Mouse (Mus musculus) liver, embryonic 14.5 days (tissue): Measurements from ENCODE around the gene Zfp108. TPM values are rescaled to one million over a fixed set of nuclear protein-coding genes. Genes with fewer than 3 reads are reported as not detected.
"Not testable (repeated sequence)": the region's sequence is repeated elsewhere in the genome, so short reads cannot be mapped to it uniquely, and the experiment has no call there.

ENCODE experiments used
- ATAC-seq: fragments of 200-750 bp; cut with Nextera tagmentation; 2 replicates; pipeline ENCODE4 v1.8.0; 2017; ENCODE audit warnings: moderate number of reproducible peaks, mild to moderate bottlenecking, moderate library complexity; ENCODE audit not compliant: insufficient read depth
- DNase-seq, 3 experiments: peaks; one replicate each; pipeline ENCODE4 v3.0.0-alpha.2; 2012 to 2013; ENCODE audit warnings: low read depth in 3 of 3, low spot score in 3 of 3
- H3K27ac ChIP-seq: fragments of 300-500 bp; sonication (generic); 2 replicates; pipeline ENCODE4 v1.5.1; 2014; ENCODE audit warnings: moderate library complexity, mild to moderate bottlenecking, control low read depth, inconsistent platforms
- H3K27me3 ChIP-seq: fragments of 300-500 bp; sonication (generic); 2 replicates; pipeline ENCODE4 v1.6.1; 2014; ENCODE audit warnings: mild to moderate bottlenecking, low read length, moderate library complexity; ENCODE audit not compliant: control insufficient read depth, insufficient read depth
- H3K36me3 ChIP-seq: fragments of 300-500 bp; sonication (generic); replicated peaks from 2 replicates; pipeline ENCODE4 v1.6.1; 2014; ENCODE audit warnings: low read depth; ENCODE audit not compliant: control insufficient read depth, insufficient read depth
- H3K4me1 ChIP-seq, 2 experiments: fragments of 200-500 bp in 1 of 2; fragments of 300-500 bp in 1 of 2; sonication (generic) in 1 of 2; replicated peaks; 2 replicates each; pipeline ENCODE4 v1.6.1; 2012 to 2014; ENCODE audit warnings: antibody characterized with exemption in 1 of 2, inconsistent platforms in 1 of 2, low read length in 1 of 2; ENCODE audit not compliant: control insufficient read depth in 2 of 2, insufficient read depth in 2 of 2
- H3K4me2 ChIP-seq: fragments of 300-500 bp; sonication (generic); 2 replicates; pipeline ENCODE4 v1.6.1; 2014; ENCODE audit warnings: low read depth, mild to moderate bottlenecking, control low read depth, moderate library complexity
- H3K4me3 ChIP-seq, 2 experiments: fragments of 200-500 bp in 1 of 2; fragments of 300-500 bp in 1 of 2; sonication (generic) in 1 of 2; 2 replicates each; pipeline ENCODE4 v1.5.1; 2012 to 2014; ENCODE audit warnings: low read depth in 2 of 2, low read length in 2 of 2, mild to moderate bottlenecking in 2 of 2, control low read depth in 1 of 2, inconsistent platforms in 1 of 2, moderate library complexity in 1 of 2; ENCODE audit not compliant: insufficient read depth in 1 of 2
- H3K9ac ChIP-seq: fragments of 300-500 bp; sonication (generic); replicated peaks from 2 replicates; pipeline ENCODE4 v1.6.1; 2014; ENCODE audit warnings: mild to moderate bottlenecking, control low read depth, moderate library complexity
- H3K9me3 ChIP-seq: fragments of 300-500 bp; sonication (generic); 2 replicates; pipeline ENCODE4 v1.6.1; 2016; ENCODE audit warnings: low read length, mixed read lengths; ENCODE audit not compliant: control insufficient read depth
- CTCF ChIP-seq: IDR thresholded peaks from 2 replicates; pipeline ENCODE4 v1.5.1; 2016; ENCODE audit warnings: antibody characterized with exemption, low read depth, control low read depth
- EP300 ChIP-seq: IDR thresholded peaks from 2 replicates; pipeline ENCODE4 v1.6.1; 2016; ENCODE audit warnings: antibody characterized with exemption, low read depth
- WGBS: fragments of 180-500 bp; shearing (Covaris S2); extraction: QIAGEN DNeasy Blood & Tissue Kit; methylation state at CpG from one replicate; pipeline ENCODE4 v1.1.7; 2014; ENCODE audit not compliant: insufficient replicate concordance; 5-methylcytosine and 5-hydroxymethylcytosine counted together
- polyA plus RNA-seq, 2 experiments: library from polyadenylated mRNA; depleted of rRNA in 1 of 2; stranded (reverse) in 1 of 2; unstranded in 1 of 2; fragments of >200 nt; fragmentation: Nextera tagmentation in 1 of 2; extraction: Ambion mirVana in 1 of 2; gene quantifications; 2 replicates each; pipeline versions ENCODE4 v1.2.1 to v1.2.3; 2012 to 2014

Gene Zfp108
- polyA plus RNA-seq, 2 experiments, result 0.09 to 0.26 TPM

DNA sequence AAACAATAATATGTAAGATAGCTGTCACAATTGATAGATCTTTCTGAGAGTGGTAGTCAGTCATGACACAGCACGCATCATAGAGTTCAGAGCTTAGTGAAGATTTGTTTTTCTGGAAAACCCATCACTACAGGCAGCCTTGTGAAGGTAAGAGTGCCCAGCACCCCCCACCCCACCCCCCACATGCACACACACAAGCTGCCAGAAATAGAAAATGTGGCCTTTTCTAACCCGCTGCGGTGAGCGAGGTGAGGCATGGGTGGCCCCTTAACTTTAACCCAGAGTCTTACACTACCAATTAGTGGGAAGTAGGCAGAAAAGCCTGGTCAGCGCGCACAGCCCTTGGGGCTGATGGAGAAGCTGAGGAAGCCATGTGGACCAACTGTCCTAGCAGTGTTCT, 16.6 kb downstream of the Zfp108 start:
- H3K27ac ChIP-seq, result no peak overlapping the region
- H3K27me3 ChIP-seq, result no peaks in the 10 kb centered on the region
- 85% methylated on average over 6 of the region's 6 CpGs for WGBS
- no peak overlapping the region for H3K4me2 ChIP-seq
- no peak overlapping the region for H3K9ac ChIP-seq
- no peak for ATAC-seq
- no peaks in the 10 kb centered on the region; a peak in 1 of 4 replicates for H3K4me1 ChIP-seq
- H3K9me3 ChIP-seq, result no peaks in the 10 kb centered on the region
- TF ChIP-seq CTCF, result no peak
- no peak for TF ChIP-seq EP300
- no peaks in the 10 kb centered on the region for H3K36me3 ChIP-seq
- no peak for DNase-seq
- no peak overlapping the region for H3K4me3 ChIP-seq

DNA sequence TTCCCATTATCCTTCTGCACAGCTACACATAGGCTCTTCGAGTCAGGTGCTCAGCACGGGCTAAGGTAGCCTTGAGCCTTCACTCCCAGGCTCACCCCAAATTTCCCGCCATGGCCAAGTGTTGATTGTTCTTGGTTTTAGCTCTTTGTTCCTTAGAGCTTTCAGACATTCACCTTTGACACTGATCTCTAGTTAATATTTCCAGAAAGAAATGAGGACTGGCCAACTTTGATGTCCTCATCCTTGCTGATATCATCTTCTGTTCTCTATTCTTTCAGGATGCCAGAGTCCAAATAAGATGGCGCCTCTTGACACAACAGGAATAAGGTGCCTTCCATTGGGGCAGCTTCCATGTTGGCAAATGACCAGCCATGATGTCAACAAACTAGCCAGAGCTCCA, 19.9 kb downstream of the Zfp108 start:
- TF ChIP-seq CTCF (no peak), EP300 (no peak)
- H3K9ac ChIP-seq, result no peak overlapping the region
- H3K4me1 ChIP-seq, result no peaks in the 10 kb centered on the region; a peak in 1 of 4 replicates
- WGBS, result 55% methylated on average over 4 of the region's 4 CpGs
- H3K27me3 ChIP-seq, result no peaks in the 10 kb centered on the region
- H3K4me2 ChIP-seq, result no peak overlapping the region
- DNase-seq, result no peak
- no peak for ATAC-seq
- H3K27ac ChIP-seq, result no peak overlapping the region
- no peak overlapping the region for H3K4me3 ChIP-seq
- H3K36me3 ChIP-seq, result no peaks in the 10 kb centered on the region
- H3K9me3 ChIP-seq, result no peaks in the 10 kb centered on the region

DNA sequence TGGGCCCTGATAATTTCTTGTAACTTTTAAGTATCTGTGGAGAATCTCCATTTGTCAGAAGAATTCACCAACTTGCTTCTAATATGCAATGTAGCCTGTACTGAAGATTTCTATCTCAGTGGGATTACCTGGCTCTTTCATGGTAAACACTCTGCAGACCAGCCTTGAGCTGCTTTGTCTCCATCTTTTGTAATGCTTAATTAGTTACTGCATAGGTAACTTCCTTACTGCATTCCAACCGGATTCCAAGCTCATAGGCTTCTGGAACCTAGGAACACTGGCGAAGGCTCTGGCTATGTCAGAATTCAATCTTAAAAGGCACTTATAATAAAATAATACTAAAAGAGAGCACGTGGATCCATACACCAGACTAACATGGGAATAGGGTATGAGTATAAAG, 24.2 kb downstream of the Zfp108 start:
- 61% methylated on average over 3 of the region's 3 CpGs for WGBS
- H3K9me3 ChIP-seq, ATAC-seq, DNase-seq, H3K36me3 ChIP-seq, H3K27me3 ChIP-seq, H3K27ac ChIP-seq, H3K4me2 ChIP-seq, H3K4me3 ChIP-seq, H3K4me1 ChIP-seq, H3K9ac ChIP-seq: not testable (repeated sequence)

DNA sequence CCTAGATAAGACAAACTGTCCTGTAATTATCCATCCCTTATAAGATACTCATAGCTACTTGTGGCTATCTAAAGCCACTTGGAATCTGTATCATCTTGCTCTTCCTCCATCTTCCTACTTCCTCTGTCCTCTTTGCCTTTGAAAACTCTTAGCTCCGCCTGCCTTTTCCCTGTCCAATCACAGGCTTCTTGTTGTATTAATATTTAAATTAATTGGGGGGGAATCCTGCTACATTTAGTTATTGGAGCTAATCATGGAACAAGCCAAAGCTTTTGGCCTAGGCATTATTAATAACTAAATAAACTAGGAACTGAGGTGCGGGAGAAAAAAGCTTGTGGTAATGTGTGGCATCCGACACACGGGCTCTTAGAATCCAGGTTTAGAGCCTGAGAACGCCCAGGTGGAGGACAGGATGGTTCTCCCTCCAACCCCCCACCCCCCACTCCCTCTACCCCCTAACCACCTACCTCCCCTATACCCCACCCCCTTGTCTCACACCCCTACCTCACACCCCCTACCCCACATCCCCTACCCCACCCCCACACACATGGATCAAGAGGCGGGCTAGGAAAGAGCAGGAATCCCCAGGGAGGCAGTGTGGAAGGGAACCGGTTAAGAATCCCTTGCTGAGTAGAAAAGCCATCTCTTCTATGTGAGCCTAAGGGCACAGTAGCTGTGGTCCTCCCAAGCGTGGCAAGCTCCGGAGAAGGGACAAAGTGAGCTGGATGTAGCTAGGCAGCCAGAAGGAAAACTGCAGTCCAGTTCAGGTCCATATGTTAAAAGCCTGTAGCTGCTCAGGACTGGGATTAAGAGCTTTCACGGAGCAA, 25.6 kb downstream of the Zfp108 start:
- Histone ChIP-seq H3K27me3 (no peaks in the 10 kb centered on the region), H3K4me2 (no peak overlapping the region), H3K4me3 (no peak overlapping the region), H3K9me3 (no peaks in the 10 kb centered on the region), H3K36me3 (no peaks in the 10 kb centered on the region), H3K4me1 (no peaks in the 10 kb centered on the region), H3K9ac (no peak overlapping the region), H3K27ac (no peak overlapping the region)
- no peak for DNase-seq
- TF ChIP-seq EP300 (no peak), CTCF (no peak)
- 55% methylated on average over 10 of the region's 10 CpGs for WGBS
- ATAC-seq, result no peak

DNA sequence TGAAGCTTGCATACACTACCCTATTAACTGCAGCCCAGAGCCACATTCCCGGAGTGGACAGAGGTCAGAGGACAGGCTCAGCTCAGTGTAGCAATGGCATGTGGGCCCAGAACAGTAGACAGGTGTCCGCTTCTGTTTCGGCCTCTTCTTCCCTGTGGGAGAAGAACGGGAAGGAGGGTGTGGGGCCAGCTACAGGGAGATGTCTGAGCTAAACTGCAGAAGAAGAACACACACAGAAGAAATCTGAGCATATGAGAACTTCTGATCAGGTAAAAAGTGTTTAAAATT, 26.2 kb downstream of the Zfp108 start:
- no peaks in the 10 kb centered on the region for H3K9me3 ChIP-seq
- no peak overlapping the region for H3K27ac ChIP-seq
- H3K4me1 ChIP-seq, result no peaks in the 10 kb centered on the region
- no peak overlapping the region for H3K4me3 ChIP-seq
- ATAC-seq (no peak), DNase-seq (no peak)
- H3K36me3 ChIP-seq, result no peaks in the 10 kb centered on the region
- no peak for TF ChIP-seq CTCF
- no peak for TF ChIP-seq EP300
- no peaks in the 10 kb centered on the region for H3K27me3 ChIP-seq
- 55% methylated on average over 4 of the region's 4 CpGs for WGBS
- no peak overlapping the region for H3K4me2 ChIP-seq
- H3K9ac ChIP-seq, result no peak overlapping the region
